Mouse (Mus musculus): Measurements from ENCODE around the gene Mtfr1l.

- TF ChIP-seq CTCF (IDR thresholded peaks at IDR 0.05; ENCODE audit: low read depth): no peak
- no peak for TF ChIP-seq EP300 (IDR thresholded peaks at IDR 0.05; ENCODE audit: low read depth)
Observed at GRCm38 (mm10) chr4:134579620-134580019, 44.4 kb upstream of the Mtfr1l start.

Measured in heart, postnatal 0 days (tissue).